Mouse (Mus musculus): Measurements from ENCODE around the gene Pnpo. TPM values are rescaled to one million over a fixed set of nuclear protein-coding genes. Genes with fewer than 3 reads are reported as not detected.

The Pnpo gene
- total RNA-seq, 1 experiment from 2014 or later = 31.9 TPM

- DNase-seq = peak; percentile 68
Observed at GRCm38 (mm10) chr11:96969746-96970145, 26.0 kb upstream of the Pnpo start.

- DNase-seq = peak; percentile 41
Observed at GRCm38 (mm10) chr11:96969280-96969722, 25.5 kb upstream of the Pnpo start.

GRCm38 (mm10) chr11:96968476-96968875 is 24.7 kb upstream of the Pnpo start:
- peak; percentile 25 for DNase-seq

- no peak for DNase-seq
Observed at GRCm38 (mm10) chr11:96967544-96968269, 23.9 kb upstream of the Pnpo start.

- peak; percentile 29 for DNase-seq
Observed at GRCm38 (mm10) chr11:96966914-96967543, 23.2 kb upstream of the Pnpo start.

- DNase-seq = no peak
Observed at GRCm38 (mm10) chr11:96966172-96966571, 22.4 kb upstream of the Pnpo start.

GRCm38 (mm10) chr11:96963580-96963979 is 19.8 kb upstream of the Pnpo start:
- peak; percentile 94 for DNase-seq

GRCm38 (mm10) chr11:96957061-96957805 is 13.4 kb upstream of the Pnpo start:
- DNase-seq = no peak

GRCm38 (mm10) chr11:96956009-96956724 is 12.4 kb upstream of the Pnpo start:
- DNase-seq = no peak

GRCm38 (mm10) chr11:96955094-96955493 is 11.3 kb upstream of the Pnpo start:
- DNase-seq = no peak

GRCm38 (mm10) chr11:96952896-96953295 is 9.1 kb upstream of the Pnpo start:
- no peak for DNase-seq

- no peak for DNase-seq
Observed at GRCm38 (mm10) chr11:96952426-96952825, 8.6 kb upstream of the Pnpo start.

- DNase-seq = no peak
Observed at GRCm38 (mm10) chr11:96950767-96951166, 7.0 kb upstream of the Pnpo start.

- DNase-seq = no peak
Observed at GRCm38 (mm10) chr11:96947849-96948248, 4.1 kb upstream of the Pnpo start.

- DNase-seq = no peak
Observed at GRCm38 (mm10) chr11:96946498-96946897, 2.7 kb upstream of the Pnpo start.

GRCm38 (mm10) chr11:96944844-96945580 is 1.2 kb upstream of the Pnpo start:
- no peak for DNase-seq

GRCm38 (mm10) chr11:96941989-96942590 is 1.7 kb downstream of the Pnpo start:
- no peak for DNase-seq

- DNase-seq = no peak
Observed at GRCm38 (mm10) chr11:96940578-96941465, 3.0 kb downstream of the Pnpo start.

- peak; percentile 43 for DNase-seq
Observed at GRCm38 (mm10) chr11:96938426-96938800, 5.4 kb downstream of the Pnpo start.
